Mouse (Mus musculus): Measurements from ENCODE around the gene Prmt3. TPM values are rescaled to one million over a fixed set of nuclear protein-coding genes. Genes with fewer than 3 reads are reported as not detected.

The Prmt3 gene
- polyA plus RNA-seq, 1 experiment: 20.3 TPM

DNA sequence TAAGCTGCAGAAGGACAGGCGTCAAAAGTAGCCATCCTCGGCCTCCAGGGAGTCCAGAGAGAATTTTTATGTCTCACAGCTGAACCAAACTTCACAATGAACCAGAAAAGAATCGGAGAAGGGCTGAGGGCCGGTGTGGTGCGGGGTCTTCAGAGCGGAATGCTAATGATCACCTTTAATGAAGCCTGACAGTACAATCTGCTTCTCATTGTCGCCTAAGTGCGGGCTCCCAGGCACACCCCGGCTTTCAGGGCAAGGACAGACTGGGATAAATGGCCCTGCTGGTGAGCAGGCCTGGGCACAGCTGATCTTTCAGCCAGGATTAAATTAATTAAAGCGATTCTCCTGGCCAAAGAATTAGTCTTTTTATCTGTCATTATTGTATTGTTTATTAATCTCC, 36.2 kb upstream of the Prmt3 start:
- no peak overlapping the region for H3ac ChIP-seq (ENCODE audit: control insufficient read depth, insufficient read length)
- H3K79me2 ChIP-seq (ENCODE audit: control insufficient read depth, insufficient read depth): no peaks in the 10 kb centered on the region
- H3K36me3 ChIP-seq (ENCODE audit: control insufficient read depth, insufficient read depth): no peaks in the 10 kb centered on the region
- H3K4me3 ChIP-seq: no peak overlapping the region
- no peaks in the 10 kb centered on the region for H3K27me3 ChIP-seq (ENCODE audit: control insufficient read depth, insufficient read depth, insufficient read length)
- no peak overlapping the region for H3K4me2 ChIP-seq (ENCODE audit: low read depth)
- TF ChIP-seq TCF3 (IDR thresholded peaks at IDR 0.05; ENCODE audit: insufficient read length, low read depth) (no peak), USF1 (IDR thresholded peaks at IDR 0.05; ENCODE audit: low read depth) (no peak), MYOD1 (IDR thresholded peaks at IDR 0.05; ENCODE audit: control insufficient read depth in 1 of 3, insufficient read length in 2 of 3, low read depth in 2 of 3) (no peak), E2F4 (IDR thresholded peaks at IDR 0.05; ENCODE audit: insufficient read depth) (no peak), CEBPB (IDR thresholded peaks at IDR 0.05; ENCODE audit: insufficient read depth, poor library complexity, severe bottlenecking) (no peak)

- Histone ChIP-seq H3K36me3 (ENCODE audit: control insufficient read depth, insufficient read depth) (no peaks in the 10 kb centered on the region), H3ac (ENCODE audit: control insufficient read depth, insufficient read length) (no peak overlapping the region), H3K27me3 (ENCODE audit: control insufficient read depth, insufficient read depth, insufficient read length) (no peaks in the 10 kb centered on the region), H3K4me2 (ENCODE audit: low read depth) (no peak overlapping the region), H3K4me3 (no peak overlapping the region), H3K79me2 (ENCODE audit: control insufficient read depth, insufficient read depth) (no peaks in the 10 kb centered on the region)
- no peak for TF ChIP-seq SRF (IDR thresholded peaks at IDR 0.05; ENCODE audit: control insufficient read depth, insufficient read length, low read depth)
- no peak for TF ChIP-seq CEBPB (IDR thresholded peaks at IDR 0.05; ENCODE audit: insufficient read depth, poor library complexity, severe bottlenecking)
- TF ChIP-seq TCF12 (IDR thresholded peaks at IDR 0.05; ENCODE audit: insufficient read depth, poor library complexity, severe bottlenecking): no peak
- TF ChIP-seq REST (IDR thresholded peaks at IDR 0.05; ENCODE audit: insufficient read depth, insufficient read length): no peak
- TF ChIP-seq TCF3 (IDR thresholded peaks at IDR 0.05; ENCODE audit: insufficient read length, low read depth): no peak
- no peak for TF ChIP-seq E2F4 (IDR thresholded peaks at IDR 0.05; ENCODE audit: insufficient read depth)
- TF ChIP-seq USF1 (IDR thresholded peaks at IDR 0.05; ENCODE audit: low read depth): no peak
- no peak for TF ChIP-seq POLR2AphosphoS2 (IDR thresholded peaks at IDR 0.05; ENCODE audit: insufficient read length, low read depth)
- TF ChIP-seq MAX (IDR thresholded peaks at IDR 0.05; ENCODE audit: low read depth): no peak
- no peak for TF ChIP-seq MYOG (IDR thresholded peaks at IDR 0.05; ENCODE audit: control insufficient read depth in 1 of 3, insufficient read depth in 1 of 3, insufficient read length in 2 of 3, low read depth in 2 of 3)
- TF ChIP-seq MYOD1 (IDR thresholded peaks at IDR 0.05; ENCODE audit: control insufficient read depth in 1 of 3, insufficient read length in 2 of 3, low read depth in 2 of 3): no peak
- TF ChIP-seq POLR2A (IDR thresholded peaks at IDR 0.05; ENCODE audit: insufficient read length, low read depth): no peak
Observed at GRCm38 (mm10) chr7:49751148-49751547, 27.0 kb upstream of the Prmt3 start.

- Histone ChIP-seq H3K4me2 (ENCODE audit: low read depth) (no peak overlapping the region), H3K27me3 (ENCODE audit: control insufficient read depth, insufficient read depth, insufficient read length) (no peaks in the 10 kb centered on the region), H3K36me3 (ENCODE audit: control insufficient read depth, insufficient read depth) (no peaks in the 10 kb centered on the region), H3K79me2 (ENCODE audit: control insufficient read depth, insufficient read depth) (no peaks in the 10 kb centered on the region), H3ac (ENCODE audit: control insufficient read depth, insufficient read length) (no peak overlapping the region), H3K4me3 (no peak overlapping the region)
- no peak for TF ChIP-seq POLR2A (IDR thresholded peaks at IDR 0.05; ENCODE audit: insufficient read length, low read depth)
- TF ChIP-seq TCF3 (IDR thresholded peaks at IDR 0.05; ENCODE audit: insufficient read length, low read depth): no peak
- no peak for TF ChIP-seq POLR2AphosphoS2 (IDR thresholded peaks at IDR 0.05; ENCODE audit: insufficient read length, low read depth)
- TF ChIP-seq MYOG (IDR thresholded peaks at IDR 0.05; ENCODE audit: control insufficient read depth in 1 of 3, insufficient read depth in 1 of 3, insufficient read length in 2 of 3, low read depth in 2 of 3): no peak
- no peak for TF ChIP-seq CEBPB (IDR thresholded peaks at IDR 0.05; ENCODE audit: insufficient read depth, poor library complexity, severe bottlenecking)
- TF ChIP-seq REST (IDR thresholded peaks at IDR 0.05; ENCODE audit: insufficient read depth, insufficient read length): no peak
- no peak for TF ChIP-seq E2F4 (IDR thresholded peaks at IDR 0.05; ENCODE audit: insufficient read depth)
- no peak for TF ChIP-seq TCF12 (IDR thresholded peaks at IDR 0.05; ENCODE audit: insufficient read depth, poor library complexity, severe bottlenecking)
Observed at GRCm38 (mm10) chr7:49752730-49753506, 25.2 kb upstream of the Prmt3 start.

GRCm38 (mm10) chr7:49754767-49755166, 23.4 kb upstream of the Prmt3 start:
- Histone ChIP-seq H3K27me3 (ENCODE audit: control insufficient read depth, insufficient read depth, insufficient read length) (no peaks in the 10 kb centered on the region), H3K4me2 (ENCODE audit: low read depth) (no peak overlapping the region), H3ac (ENCODE audit: control insufficient read depth, insufficient read length) (no peak overlapping the region), H3K4me3 (no peak overlapping the region), H3K36me3 (ENCODE audit: control insufficient read depth, insufficient read depth) (no peaks in the 10 kb centered on the region), H3K79me2 (ENCODE audit: control insufficient read depth, insufficient read depth) (no peaks in the 10 kb centered on the region)
- TF ChIP-seq CEBPB (IDR thresholded peaks at IDR 0.05; ENCODE audit: insufficient read depth, poor library complexity, severe bottlenecking): no peak
- TF ChIP-seq POLR2AphosphoS2 (IDR thresholded peaks at IDR 0.05; ENCODE audit: insufficient read length, low read depth): no peak
- no peak for TF ChIP-seq SRF (IDR thresholded peaks at IDR 0.05; ENCODE audit: control insufficient read depth, insufficient read length, low read depth)
- TF ChIP-seq USF1 (IDR thresholded peaks at IDR 0.05; ENCODE audit: low read depth): no peak
- peak in 1 of 3 experiments; percentile 20 for TF ChIP-seq MYOD1 (IDR thresholded peaks at IDR 0.05; ENCODE audit: control insufficient read depth in 1 of 3, insufficient read length in 2 of 3, low read depth in 2 of 3)

DNA sequence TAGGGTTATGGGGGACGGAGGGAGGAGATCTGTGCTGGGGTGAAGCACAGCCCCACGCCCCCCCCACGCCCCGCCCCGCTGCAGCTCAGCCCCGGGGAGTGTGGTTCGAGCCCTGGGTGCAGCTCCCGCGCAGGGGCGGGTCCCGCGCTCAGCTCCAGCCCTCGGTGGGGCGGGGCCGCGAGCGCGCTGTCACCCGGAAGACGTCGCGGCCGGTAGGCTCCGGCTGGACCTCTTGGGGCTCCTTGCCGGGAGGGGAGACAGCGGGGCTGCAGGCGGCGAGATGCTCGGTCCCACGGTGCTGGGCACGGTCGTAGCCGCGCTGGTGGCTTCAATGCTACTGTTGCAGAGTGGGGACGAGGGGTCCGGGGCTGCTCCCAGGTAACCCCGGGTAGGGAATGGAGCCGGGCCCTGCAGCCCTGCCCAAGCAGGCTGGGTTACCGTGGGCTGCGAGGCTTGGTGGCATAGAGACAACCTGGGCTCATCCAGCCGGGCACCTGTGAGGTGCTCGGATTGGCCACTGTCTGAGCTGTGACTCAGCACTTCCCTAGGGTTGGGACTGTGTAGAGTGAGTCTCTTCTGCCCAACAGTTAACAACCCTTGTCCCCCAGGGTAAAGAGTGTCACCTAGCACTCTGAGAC, 19.1 kb upstream of the Prmt3 start, which contains the start of gene Htatip2:
Gene Htatip2 (plus strand): TSS at position 182 of the 638 bp plus-strand sequence.
- H3K4me3 ChIP-seq: no peak within 1 kb of the TSS
- no peak within 1 kb of the TSS for H3K4me2 ChIP-seq (ENCODE audit: low read depth)
- H3K36me3 ChIP-seq (ENCODE audit: control insufficient read depth, insufficient read depth): no peaks in the 10 kb centered on the region
- no peaks in the 10 kb centered on the region for H3K79me2 ChIP-seq (ENCODE audit: control insufficient read depth, insufficient read depth)
- no peak within 1 kb of the TSS for H3ac ChIP-seq (ENCODE audit: control insufficient read depth, insufficient read length)
- TF ChIP-seq POLR2AphosphoS2 (IDR thresholded peaks at IDR 0.05; ENCODE audit: insufficient read length, low read depth): no peak
- no peak for TF ChIP-seq MAX (IDR thresholded peaks at IDR 0.05; ENCODE audit: low read depth)
- TF ChIP-seq E2F4 (IDR thresholded peaks at IDR 0.05; ENCODE audit: insufficient read depth): no peak
- no peak for TF ChIP-seq CEBPB (IDR thresholded peaks at IDR 0.05; ENCODE audit: insufficient read depth, poor library complexity, severe bottlenecking)
- TF ChIP-seq MYOD1 (IDR thresholded peaks at IDR 0.05; ENCODE audit: control insufficient read depth in 1 of 3, insufficient read length in 2 of 3, low read depth in 2 of 3): no peak
- no peak for TF ChIP-seq USF1 (IDR thresholded peaks at IDR 0.05; ENCODE audit: low read depth)
- no peak for TF ChIP-seq POLR2A (IDR thresholded peaks at IDR 0.05; ENCODE audit: insufficient read length, low read depth)
- no peak for TF ChIP-seq TCF3 (IDR thresholded peaks at IDR 0.05; ENCODE audit: insufficient read length, low read depth)
- TF ChIP-seq SRF (IDR thresholded peaks at IDR 0.05; ENCODE audit: control insufficient read depth, insufficient read length, low read depth): no peak
- TF ChIP-seq REST (IDR thresholded peaks at IDR 0.05; ENCODE audit: insufficient read depth, insufficient read length): no peak
- TF ChIP-seq TCF12 (IDR thresholded peaks at IDR 0.05; ENCODE audit: insufficient read depth, poor library complexity, severe bottlenecking): no peak
- no peak for TF ChIP-seq MYOG (IDR thresholded peaks at IDR 0.05; ENCODE audit: control insufficient read depth in 1 of 3, insufficient read depth in 1 of 3, insufficient read length in 2 of 3, low read depth in 2 of 3)
- H3K27me3 ChIP-seq (ENCODE audit: control insufficient read depth, insufficient read depth, insufficient read length): no peaks in the 10 kb centered on the region

All from myocyte (in vitro differentiated cells).